Mouse (Mus musculus) ovary, postnatal 36 days (tissue): ENCODE measurements around the gene Ppp1r16b.
A peak's percentile ranks its signal among the peaks of the same experiment; 100 is the strongest.

ENCODE experiments used
- DNase-seq: peaks from one replicate; pipeline ENCODE4 v3.0.0; 2022; ENCODE audit warnings: low spot score, mixed read lengths

The Ppp1r16b gene

DNA sequence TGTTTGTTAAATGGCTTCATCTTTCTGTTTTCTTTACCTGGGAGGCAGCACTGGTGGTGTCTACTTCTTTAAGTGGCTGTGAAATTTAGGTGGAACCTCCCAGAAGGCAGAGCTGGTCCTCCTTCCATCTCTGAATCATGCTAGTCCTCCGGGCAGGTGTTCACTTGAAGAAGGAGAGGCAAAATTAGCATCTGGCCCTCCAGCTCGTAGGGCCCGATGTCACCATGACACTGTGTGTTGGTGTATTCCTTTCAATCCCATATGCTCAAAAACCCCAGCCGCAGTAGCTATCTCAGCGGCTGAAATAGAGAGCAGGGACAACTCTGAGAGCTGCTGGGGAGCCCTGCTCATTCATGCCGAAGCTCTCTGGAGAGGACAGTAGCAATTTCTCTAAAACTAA is 27.0 kb downstream of the Ppp1r16b start:
- DNase-seq: no peak

DNA sequence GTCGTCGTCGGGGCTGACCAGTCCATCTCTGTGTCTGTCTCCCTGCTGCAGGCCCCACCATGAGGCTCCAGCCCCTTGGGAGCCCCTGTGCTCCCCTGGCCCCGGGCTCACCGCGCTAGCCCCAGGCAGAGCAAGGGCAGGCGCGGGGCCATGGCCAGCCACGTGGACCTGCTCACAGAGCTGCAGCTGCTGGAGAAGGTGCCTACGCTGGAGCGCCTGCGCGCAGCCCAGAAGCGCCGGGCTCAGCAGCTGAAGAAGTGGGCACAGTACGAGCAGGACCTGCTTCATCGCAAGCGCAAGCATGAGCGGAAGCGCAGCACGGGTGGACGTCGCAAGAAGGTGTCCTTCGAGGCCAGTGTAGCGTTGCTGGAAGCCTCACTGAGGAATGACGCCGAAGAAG is 30.6 kb downstream of the Ppp1r16b start:
- no peak for DNase-seq

GRCm38 (mm10) chr2:158696451-158696850 is 31.3 kb downstream of the Ppp1r16b start:
- no peak for DNase-seq

DNA sequence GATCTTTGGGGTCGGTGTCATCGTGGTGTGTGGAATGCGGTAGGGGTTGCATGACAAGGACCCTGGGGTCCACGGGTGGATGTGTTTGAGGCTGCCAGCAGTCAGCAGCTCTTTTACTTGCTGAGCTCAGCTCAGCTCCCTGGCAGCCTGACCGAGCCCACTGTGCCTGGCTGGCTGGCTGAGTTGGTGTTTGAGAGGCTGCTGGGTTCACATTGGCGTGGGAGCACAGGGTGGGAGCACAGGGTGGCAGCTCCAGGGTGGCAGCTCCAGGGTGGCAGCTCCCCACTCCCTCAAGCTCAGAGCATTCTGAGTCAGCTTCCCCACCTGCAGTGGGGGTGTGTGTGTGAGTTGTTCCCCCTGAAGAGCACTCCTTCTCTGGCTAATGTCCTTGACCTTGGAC is 34.7 kb downstream of the Ppp1r16b start:
- no peak for DNase-seq

DNA sequence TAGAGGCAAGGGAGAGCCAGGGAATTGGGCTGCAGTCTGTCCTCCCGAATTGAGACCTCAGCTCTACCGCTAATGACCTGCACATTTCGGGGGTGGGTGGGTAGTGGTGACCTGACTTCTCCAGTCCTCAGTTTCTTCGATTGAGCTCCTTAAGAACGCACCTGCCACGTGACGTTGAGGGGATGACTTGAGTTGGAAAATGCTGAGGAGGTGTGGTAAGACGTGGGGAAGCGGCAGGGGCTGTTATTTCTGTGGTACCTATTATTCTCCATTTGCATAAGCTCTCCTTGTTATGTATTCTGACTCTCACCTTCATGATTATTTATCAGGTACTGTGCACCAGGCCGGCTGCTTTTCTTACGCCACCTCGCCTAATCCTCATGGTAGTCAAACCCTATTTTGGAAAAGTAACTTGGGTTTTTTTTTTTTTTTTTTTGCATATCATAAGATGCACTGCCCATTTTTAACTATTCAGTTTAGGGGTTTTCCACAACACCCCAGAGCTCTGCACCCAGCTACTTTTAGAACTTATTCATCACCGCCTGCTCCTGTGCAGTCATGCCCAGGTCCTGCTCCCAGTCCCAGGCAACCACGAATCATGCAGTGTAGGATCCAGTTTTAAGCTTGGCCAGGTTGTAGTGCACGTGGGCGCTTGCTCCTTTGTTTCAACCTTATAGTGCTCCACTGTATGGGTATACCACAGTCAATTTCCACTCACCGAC is 35.5 kb downstream of the Ppp1r16b start:
- DNase-seq: no peak

DNA sequence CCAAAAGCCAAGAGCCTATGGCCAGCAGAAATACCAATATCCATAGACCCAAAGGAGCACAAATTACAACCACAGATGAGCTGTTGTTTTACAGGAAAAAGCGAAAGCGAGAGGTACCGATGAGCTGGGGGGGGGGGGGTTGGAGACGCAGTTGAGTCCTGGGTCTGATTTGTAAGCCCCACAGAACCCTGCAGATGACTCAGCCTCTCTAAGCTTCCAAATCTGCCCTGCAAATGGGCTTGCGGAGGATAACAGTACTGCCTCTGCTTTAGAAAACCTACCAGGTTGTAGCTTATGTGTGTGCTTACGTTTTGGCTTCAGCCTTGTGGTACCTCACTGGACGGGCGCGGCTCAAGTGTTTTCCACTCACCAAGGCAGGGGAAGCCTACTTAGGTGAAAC is 36.3 kb downstream of the Ppp1r16b start:
- no peak for DNase-seq

DNA sequence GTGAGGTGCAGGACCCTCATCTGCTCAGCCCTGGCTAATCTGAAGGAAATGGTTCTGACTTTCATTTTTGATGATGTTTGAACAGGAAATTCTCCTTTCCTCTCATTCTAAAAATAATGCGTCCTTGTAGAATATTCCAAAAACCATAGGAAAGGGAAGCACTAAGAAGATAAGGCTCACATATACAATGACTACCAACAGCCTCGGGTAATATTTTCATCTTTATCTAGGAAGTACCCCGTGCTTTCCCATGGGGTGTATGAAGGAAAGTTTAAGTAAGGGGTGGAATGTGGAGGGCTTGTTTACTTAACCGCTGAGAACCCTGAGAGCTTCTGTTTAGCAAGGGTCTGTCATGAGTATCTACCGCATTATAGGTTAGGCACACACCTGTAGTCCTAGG is 37.0 kb downstream of the Ppp1r16b start:
- DNase-seq: no peak

- no peak for DNase-seq
Measured at GRCm38 (mm10) chr2:158704720-158705119, 39.5 kb downstream of the Ppp1r16b start.

GRCm38 (mm10) chr2:158705529-158705928 is 40.3 kb downstream of the Ppp1r16b start:
- DNase-seq: no peak

- no peak for DNase-seq
Measured at GRCm38 (mm10) chr2:158706704-158707408, 41.7 kb downstream of the Ppp1r16b start.

DNA sequence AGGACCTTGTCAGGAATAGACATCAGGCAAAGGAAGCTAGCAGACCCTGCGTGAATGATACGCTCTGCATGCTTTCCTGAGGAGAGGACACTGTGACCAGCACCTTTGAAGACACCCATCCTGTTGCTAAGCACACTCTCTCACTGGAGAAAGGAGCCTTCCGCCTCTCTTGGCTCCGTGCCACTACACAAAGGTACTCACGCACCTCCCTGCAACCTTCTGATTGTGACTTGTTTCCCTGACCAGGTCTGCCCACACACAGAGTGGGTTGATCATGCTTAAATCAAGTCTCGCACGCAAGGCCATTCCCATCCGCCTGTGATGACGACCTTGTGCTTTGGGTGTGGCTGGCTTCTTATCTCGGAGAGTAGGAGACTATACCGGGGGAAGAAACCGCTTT is 42.9 kb downstream of the Ppp1r16b start:
- no peak for DNase-seq

GRCm38 (mm10) chr2:158711929-158712751 is 46.9 kb downstream of the Ppp1r16b start:
- DNase-seq: peak; percentile 44

GRCm38 (mm10) chr2:158714826-158715225 is 49.6 kb downstream of the Ppp1r16b start:
- no peak for DNase-seq

- no peak for DNase-seq
Measured at GRCm38 (mm10) chr2:158716066-158716465, 50.9 kb downstream of the Ppp1r16b start.

DNA sequence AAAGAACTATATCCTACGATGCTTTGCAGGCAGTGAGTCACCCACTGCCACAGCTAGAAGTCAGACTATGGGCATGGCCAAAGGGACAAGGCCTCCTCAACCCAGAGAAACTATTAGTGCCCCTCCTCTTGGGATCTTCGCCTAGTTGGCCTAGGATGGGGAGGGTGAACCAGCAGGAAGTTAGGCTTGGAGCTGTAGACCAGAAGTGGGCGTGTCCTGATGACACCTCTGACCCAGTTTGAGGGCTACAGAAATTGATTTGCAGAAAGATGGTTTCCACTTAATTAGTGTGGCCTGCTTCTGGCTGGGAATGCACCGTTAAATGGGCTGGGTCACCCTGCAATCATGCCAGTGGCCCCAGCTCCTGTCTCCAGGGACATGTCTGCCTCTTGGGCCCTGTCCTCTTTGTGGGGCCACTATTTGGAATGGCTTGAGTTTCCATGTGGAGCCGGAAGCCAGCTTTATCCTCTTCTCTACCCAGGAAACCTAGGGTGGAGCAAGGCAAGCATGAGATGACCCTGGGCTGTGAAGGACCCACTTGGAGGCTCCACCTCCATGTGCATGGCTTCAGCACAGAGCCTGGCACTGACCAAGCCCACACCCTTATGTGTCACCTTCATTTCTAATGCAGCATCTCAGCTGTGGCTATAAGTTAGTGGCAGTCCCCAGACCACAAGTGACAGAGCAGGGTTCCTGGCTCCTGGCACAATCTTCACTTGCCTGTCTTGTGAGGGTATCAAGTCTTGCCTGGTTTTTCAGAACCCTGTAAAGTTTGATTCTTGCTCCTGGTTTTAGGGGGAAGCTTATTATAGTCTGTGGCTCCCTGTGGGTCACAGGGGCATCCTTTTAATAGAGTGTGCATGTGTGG is 52.6 kb downstream of the Ppp1r16b start:
- no peak for DNase-seq

DNA sequence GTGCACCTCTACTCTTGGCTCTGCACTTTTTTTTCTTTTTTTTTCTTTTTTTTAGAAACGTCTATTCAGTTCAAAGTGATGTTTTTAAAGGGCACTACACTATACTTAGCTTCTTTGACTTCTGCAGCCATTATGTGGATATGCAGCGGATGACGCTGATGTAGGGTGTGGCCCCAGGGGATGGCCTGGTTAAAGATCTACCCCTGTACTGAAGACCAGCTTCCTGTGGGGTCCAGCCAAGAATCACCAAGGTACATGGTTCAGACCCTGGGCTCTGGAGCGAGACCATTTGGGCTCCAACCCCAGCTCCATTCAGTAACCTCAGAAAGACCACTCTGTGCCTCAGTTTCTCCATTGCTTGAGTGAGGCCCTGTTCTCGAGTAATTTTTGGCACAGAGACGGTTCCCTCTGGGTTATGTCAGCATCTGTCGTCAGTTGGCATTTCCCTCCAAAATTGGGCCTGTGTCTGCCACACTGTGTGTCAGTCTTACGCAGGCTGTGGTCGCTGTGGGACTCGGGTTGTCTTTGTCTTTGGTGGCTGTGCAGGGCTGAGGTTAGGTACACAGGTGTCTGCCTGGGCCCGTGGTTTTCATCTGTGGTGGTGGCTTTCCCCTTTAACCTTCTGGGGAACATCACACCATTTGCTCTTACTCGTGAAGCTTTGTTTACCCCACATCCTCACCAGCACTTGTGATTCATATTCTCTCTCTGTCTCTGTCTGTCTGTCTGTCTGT is 53.8 kb downstream of the Ppp1r16b start:
- no peak for DNase-seq

DNA sequence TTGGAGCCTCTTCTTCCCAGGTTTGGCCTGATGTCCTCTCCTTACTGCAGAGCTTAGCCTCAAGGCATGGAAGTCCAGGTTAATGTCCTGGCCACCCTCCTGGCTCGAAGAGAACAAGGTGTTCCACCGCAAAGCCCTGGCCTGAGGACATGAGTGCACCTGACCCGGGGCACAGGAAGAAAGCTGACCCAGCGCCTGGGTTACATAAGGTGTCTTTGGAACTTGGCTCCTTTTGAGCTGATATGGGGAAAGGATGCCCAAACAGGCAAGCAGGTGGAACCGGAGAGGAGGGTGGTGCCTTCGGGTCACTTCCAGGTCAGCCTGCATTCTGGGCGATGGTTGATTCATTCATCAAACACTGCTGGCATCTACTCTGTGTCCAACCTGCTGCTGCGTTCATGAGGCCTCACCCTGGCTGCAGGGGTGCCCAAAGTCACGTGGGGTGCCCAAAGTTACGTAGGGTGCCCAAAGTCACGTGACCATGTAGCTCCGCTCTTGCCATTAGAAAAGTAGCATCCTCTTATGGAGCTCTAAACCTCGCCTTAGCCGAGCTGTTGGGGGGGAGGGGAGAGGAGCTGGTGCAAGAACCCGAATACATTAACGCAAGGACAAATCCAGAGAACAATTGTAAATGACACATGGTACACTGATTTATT is 55.6 kb downstream of the Ppp1r16b start:
- DNase-seq: no peak

- DNase-seq: no peak
Measured at GRCm38 (mm10) chr2:158721481-158721880, 56.3 kb downstream of the Ppp1r16b start.

GRCm38 (mm10) chr2:158722135-158722534 is 56.9 kb downstream of the Ppp1r16b start:
- DNase-seq: no peak

GRCm38 (mm10) chr2:158722991-158723551 is 57.9 kb downstream of the Ppp1r16b start:
- DNase-seq: no peak
